Mouse (Mus musculus) splenic B cell, adult 2 months (primary cell): ENCODE results near the gene Gm10643.
A peak's percentile ranks its signal among the peaks of the same experiment; 100 is the strongest.

Source experiments
- DNase-seq: peaks from one replicate; pipeline ENCODE4 v3.0.0-alpha.2; 2011; ENCODE audit warnings: low read depth, low spot score
- H3K27me3 ChIP-seq: 2 replicates; pipeline ENCODE4 v1.6.1; 2012; ENCODE audit warnings: mild to moderate bottlenecking, low read length, moderate library complexity, mixed read lengths; ENCODE audit not compliant: control insufficient read depth, poor library complexity, insufficient read depth, severe bottlenecking
- H3K36me3 ChIP-seq: 2 replicates; pipeline ENCODE4 v1.6.1; 2012; ENCODE audit warnings: mild to moderate bottlenecking, low read length, moderate library complexity, mixed read lengths; ENCODE audit not compliant: control insufficient read depth, poor library complexity, insufficient read depth, severe bottlenecking

The Gm10643 gene

GRCm38 (mm10) chr8:84042066-84042947 lies 22.6 kb downstream of the Gm10643 start, which contains the start of gene Il27ra:
Il27ra (minus strand) TSS chr8:84042589.
- H3K27me3 ChIP-seq: no peaks in the 10 kb centered on the region
- peaks cover 8% of the 10 kb centered on the region for H3K36me3 ChIP-seq
- peak; percentile 79 for DNase-seq

GRCm38 (mm10) chr8:84039050-84039449 lies 25.9 kb downstream of the Gm10643 start:
- Histone ChIP-seq H3K36me3 (peaks cover 13% of the 10 kb centered on the region), H3K27me3 (no peaks in the 10 kb centered on the region)
- DNase-seq: peak; percentile 88

DNA sequence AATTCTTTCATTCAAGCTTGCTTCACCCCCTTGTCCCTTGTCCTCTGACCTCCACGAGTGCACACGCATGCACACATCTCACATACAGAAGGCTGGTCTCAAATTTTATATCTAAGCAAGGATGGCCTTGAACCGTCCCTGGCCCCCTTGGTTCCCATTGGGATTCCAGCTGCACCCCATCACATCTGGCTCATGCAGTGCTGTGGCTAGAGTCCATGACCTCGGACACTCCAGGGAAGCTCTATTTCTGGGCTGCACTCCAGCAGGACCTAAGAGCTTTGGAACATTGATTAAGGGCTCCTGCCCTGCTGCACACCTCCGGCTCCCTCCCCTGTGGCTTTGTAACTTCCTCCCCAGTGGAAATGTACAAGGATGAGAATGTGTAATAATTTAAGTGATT lies 26.9 kb downstream of the Gm10643 start:
- Histone ChIP-seq H3K36me3 (peaks cover 13% of the 10 kb centered on the region), H3K27me3 (no peaks in the 10 kb centered on the region)
- DNase-seq: no peak

GRCm38 (mm10) chr8:84032777-84033176 lies 32.2 kb downstream of the Gm10643 start:
- H3K36me3 ChIP-seq: peaks cover 12% of the 10 kb centered on the region
- no peaks in the 10 kb centered on the region for H3K27me3 ChIP-seq
- DNase-seq: no peak

DNA sequence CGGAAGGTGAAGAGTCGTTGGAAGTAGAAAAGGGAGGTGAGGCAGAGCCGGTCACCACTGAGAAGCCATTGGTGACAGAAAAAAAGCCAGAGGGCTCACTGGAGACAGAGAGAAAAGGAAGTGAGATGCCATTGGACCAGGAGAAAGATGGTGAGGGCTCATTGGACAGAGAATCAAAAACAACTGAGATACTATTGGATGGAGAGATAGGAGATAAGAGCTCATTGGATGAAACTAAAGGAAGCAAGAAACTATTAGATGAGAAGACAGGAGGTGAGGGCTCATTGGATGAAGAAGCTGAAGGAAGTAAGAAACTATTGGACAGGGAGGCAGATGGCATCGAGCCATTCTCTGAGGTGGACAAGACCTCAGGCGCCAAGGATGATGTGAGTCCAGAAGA lies 35.7 kb downstream of the Gm10643 start:
- H3K27me3 ChIP-seq: no peaks in the 10 kb centered on the region; the same call in 1 of the 2 replicates
- H3K36me3 ChIP-seq: peaks cover 5% of the 10 kb centered on the region
- no peak for DNase-seq

DNA sequence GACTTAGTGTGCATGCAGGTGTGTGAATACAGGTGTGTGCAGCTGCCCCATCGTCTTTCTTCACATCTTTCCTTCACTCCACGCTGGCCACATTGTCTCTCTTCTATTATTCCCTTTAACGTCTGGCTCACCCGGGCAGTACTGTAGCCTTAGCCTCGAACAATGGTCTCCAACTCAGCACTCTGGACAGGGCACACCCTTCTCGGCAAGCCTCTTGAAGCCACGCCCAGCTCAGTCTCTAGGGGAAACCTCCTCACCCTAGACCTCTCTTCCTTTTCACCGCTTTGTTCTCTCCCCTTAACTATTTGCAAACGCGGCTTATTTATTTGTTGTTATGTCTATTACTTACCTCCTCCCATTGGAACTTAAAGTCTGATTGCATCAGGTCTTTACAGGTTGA lies 37.5 kb downstream of the Gm10643 start:
- Histone ChIP-seq H3K27me3 (no peaks in the 10 kb centered on the region; the same call in 1 of the 2 replicates), H3K36me3 (peaks cover 2% of the 10 kb centered on the region)
- peak; percentile 79 for DNase-seq

- peaks cover under 1% of the 10 kb centered on the region; the same call in 1 of the 2 replicates for H3K36me3 ChIP-seq
- peak; percentile 35 for DNase-seq
- H3K27me3 ChIP-seq: no peaks in the 10 kb centered on the region; the same call in 1 of the 2 replicates
Observed at GRCm38 (mm10) chr8:84025863-84026262, 39.1 kb downstream of the Gm10643 start.

DNA sequence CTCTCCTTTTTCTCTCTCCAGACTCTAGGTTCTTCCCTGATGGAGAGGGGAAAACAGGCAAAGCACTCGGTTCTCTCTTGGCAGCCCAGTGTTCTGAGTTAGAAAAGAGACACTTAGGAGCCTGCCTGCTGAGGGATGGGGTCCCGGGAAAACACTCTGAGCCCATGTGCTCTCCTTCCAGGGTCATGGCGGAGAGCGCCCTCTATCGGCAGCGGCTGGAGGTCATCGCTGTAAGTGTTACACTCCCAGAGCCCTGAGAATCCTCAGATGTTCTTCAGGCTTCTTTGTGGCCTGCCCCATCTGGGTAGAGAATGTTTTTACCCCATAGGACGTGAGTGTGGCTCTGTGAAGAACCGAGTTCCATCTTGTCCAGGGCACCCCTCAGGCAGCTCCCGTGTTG lies 40.8 kb downstream of the Gm10643 start:
- Histone ChIP-seq H3K27me3 (no peaks in the 10 kb centered on the region; the same call in 1 of the 2 replicates), H3K36me3 (no peaks in the 10 kb centered on the region)
- DNase-seq: peak; percentile 68

DNA sequence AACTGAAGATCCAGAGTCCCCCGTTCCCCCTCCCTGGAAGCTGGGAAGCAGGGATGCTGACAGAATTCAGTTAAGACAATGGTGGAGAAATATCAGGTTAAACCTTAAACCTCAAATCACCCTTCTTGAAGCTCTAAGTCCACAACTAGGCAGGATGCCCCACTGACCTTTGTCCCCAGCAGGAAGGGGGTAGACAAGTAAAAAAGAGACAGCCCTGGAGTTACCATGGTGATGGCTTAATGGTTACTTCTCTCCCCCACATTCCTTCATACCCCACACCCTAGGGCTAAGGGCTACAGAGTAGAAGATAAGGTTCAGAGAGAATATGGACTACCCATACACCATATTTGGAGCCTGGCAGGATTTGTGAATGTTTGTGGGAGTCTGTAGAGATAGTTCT lies 41.3 kb downstream of the Gm10643 start:
- Histone ChIP-seq H3K27me3 (no peaks in the 10 kb centered on the region; the same call in 1 of the 2 replicates), H3K36me3 (no peaks in the 10 kb centered on the region)

DNA sequence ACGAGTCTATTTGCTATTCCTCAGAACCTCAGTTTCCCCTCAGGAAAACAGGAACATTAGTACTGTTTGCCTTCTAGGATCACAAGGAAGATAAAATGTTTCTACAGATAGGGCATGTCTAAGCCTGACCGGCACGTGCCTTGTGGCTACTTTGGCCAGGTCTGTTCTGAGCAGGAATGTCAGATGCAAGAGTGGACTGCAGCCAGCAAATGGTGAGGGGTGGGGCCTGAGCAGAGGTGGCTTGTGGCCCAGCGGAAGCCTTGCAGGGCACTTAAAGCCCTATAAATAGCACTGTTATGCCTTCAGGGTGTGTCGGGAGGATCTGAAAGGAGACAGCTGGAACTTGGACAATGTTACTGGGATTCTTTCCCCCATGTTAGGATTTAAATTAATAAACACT lies 41.9 kb downstream of the Gm10643 start:
- no peaks in the 10 kb centered on the region; the same call in 1 of the 2 replicates for H3K27me3 ChIP-seq
- no peaks in the 10 kb centered on the region for H3K36me3 ChIP-seq
- no peak for DNase-seq

More for the DNA sequence above, 41.3 kb downstream of the Gm10643 start:
- no peak for DNase-seq

- no peak for DNase-seq
- H3K27me3 ChIP-seq: no peaks in the 10 kb centered on the region; the same call in 1 of the 2 replicates
Observed at GRCm38 (mm10) chr8:84021569-84021968, 43.4 kb downstream of the Gm10643 start.

DNA sequence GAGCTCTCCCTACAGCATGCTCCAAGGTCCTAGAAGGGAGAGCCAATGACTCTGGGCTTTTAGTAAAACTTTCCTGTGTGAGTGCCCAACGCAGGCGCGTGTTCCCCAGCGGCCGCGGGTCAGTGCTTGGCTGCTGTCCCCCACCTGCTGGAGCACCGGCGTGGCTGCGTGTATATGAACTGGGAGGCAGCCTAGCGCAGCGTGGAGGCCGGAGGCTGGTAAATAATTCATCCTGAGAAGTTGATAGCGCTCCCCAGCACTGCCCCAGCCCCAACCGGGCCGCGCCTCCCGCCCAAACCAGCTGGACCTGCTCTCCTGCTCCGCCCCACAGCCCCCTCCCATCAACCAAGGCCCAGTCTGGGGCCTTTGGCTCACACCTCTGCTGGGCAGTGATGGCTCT lies 43.8 kb downstream of the Gm10643 start, which contains the start of gene Palm3:
Gene Palm3, plus strand, starts transcription at position 376 of the 400 bp plus-strand sequence.
- H3K36me3 ChIP-seq: no peaks in the 10 kb centered on the region
- DNase-seq: no peak
- no peaks in the 10 kb centered on the region; the same call in 1 of the 2 replicates for H3K27me3 ChIP-seq

More at GRCm38 (mm10) chr8:84021569-84021968, 43.4 kb downstream of the Gm10643 start:
- no peaks in the 10 kb centered on the region for H3K36me3 ChIP-seq

GRCm38 (mm10) chr8:84019738-84020137 lies 45.2 kb downstream of the Gm10643 start:
- Histone ChIP-seq H3K27me3 (no peaks in the 10 kb centered on the region), H3K36me3 (no peaks in the 10 kb centered on the region)
- no peak for DNase-seq

DNA sequence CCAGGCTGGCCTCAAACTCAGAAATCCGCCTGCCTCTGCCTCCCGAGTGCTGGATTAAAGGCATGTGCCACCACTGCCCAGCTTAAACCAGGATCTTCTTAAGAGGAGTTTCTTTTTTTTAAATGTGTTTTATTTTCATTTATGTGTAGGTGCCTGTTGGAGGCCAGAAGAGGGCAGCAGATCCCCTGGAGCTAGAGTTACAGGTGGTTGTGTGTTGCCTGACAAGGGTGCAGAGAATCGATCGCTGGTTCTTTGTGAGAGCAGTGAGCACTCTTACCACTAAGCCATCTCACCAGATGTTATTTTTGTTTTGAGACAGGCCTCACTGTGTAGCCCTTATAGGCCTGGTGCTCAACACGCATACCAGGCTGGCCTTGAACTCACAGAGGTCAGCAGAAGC lies 49.1 kb downstream of the Gm10643 start:
- DNase-seq: no peak

More for the DNA sequence above, 49.1 kb downstream of the Gm10643 start:
- Histone ChIP-seq H3K27me3 (no peaks in the 10 kb centered on the region), H3K36me3 (no peaks in the 10 kb centered on the region)
